Mouse (Mus musculus) left cerebral cortex, postnatal 10 days (tissue): ENCODE results near the gene Kcng1. TPM values are rescaled to one million over a fixed set of nuclear protein-coding genes. Genes with fewer than 3 reads are reported as not detected.
A peak's percentile ranks its signal among the peaks of the same experiment; 100 is the strongest.

ENCODE experiments used
- DNase-seq, 2 experiments: peaks; one replicate each; pipeline ENCODE4 v3.0.0; 2021 to 2022; ENCODE audit warnings: low spot score in 2 of 2, mixed read lengths in 1 of 2; ENCODE audit errors: extremely low spot score in 1 of 2
- intact Hi-C: fragments of 180-260 bp; cut with DNase I; formaldehyde crosslinking; loops from one replicate; pipeline ENCODE4 v1.15.1; 2025
- total RNA-seq, 2 experiments: library from RNA; stranded (reverse); gene quantifications; 2 replicates each; pipeline ENCODE4 v1.2.3; 2021

The Kcng1 gene
- total RNA-seq, 2 experiments from 2014 or later = 47.2 to 57.0 TPM

GRCm38 (mm10) chr2:168273387-168273786 is 8.1 kb downstream of the Kcng1 start:
- DNase-seq = no peak
- intact Hi-C loops = loop anchor here (5.0 kb wide), 1 partner anchor 169 kb away; no protein-coding TSS in a partner anchor

GRCm38 (mm10) chr2:168268033-168268432 is 13.5 kb downstream of the Kcng1 start:
- no peak for DNase-seq
- intact Hi-C loops = no loop called here

GRCm38 (mm10) chr2:168260900-168261299 is 20.6 kb downstream of the Kcng1 start:
- DNase-seq = peak in 1 of 2 experiments; percentile 44
- intact Hi-C loops = no loop called here

- intact Hi-C loops = no loop called here
- no peak for DNase-seq
These were observed 21.4 kb downstream of the Kcng1 start for GRCm38 (mm10) chr2:168260124-168260523.

GRCm38 (mm10) chr2:168259046-168259445 is 22.5 kb downstream of the Kcng1 start:
- intact Hi-C loops = no loop called here
- DNase-seq = no peak

GRCm38 (mm10) chr2:168257188-168257587 is 24.3 kb downstream of the Kcng1 start:
- intact Hi-C loops = no loop called here
- DNase-seq = no peak

GRCm38 (mm10) chr2:168256506-168256905 is 25.0 kb downstream of the Kcng1 start:
- intact Hi-C loops = no loop called here
- no peak for DNase-seq

GRCm38 (mm10) chr2:168253822-168254221 is 27.7 kb downstream of the Kcng1 start:
- intact Hi-C loops = no loop called here
- DNase-seq = peak; percentile 48 to 55

GRCm38 (mm10) chr2:168252639-168253292 is 28.8 kb downstream of the Kcng1 start:
- peak in 1 of 2 experiments; percentile 32 for DNase-seq
- intact Hi-C loops = no loop called here

- intact Hi-C loops = loop anchor here (2.0 kb wide), 1 partner anchor 379 kb away; no protein-coding TSS in a partner anchor
- peak; percentile 81 to 82 for DNase-seq
These were observed 31.3 kb downstream of the Kcng1 start for GRCm38 (mm10) chr2:168250270-168250669.

GRCm38 (mm10) chr2:168248856-168249245 is 32.7 kb downstream of the Kcng1 start:
- DNase-seq = peak in 1 of 2 experiments; percentile 45
- intact Hi-C loops = loop anchor here (1.0 kb wide), 1 partner anchor 196 kb away; no protein-coding TSS in a partner anchor

- DNase-seq = no peak
- intact Hi-C loops = no loop called here
These were observed 33.2 kb downstream of the Kcng1 start for GRCm38 (mm10) chr2:168248167-168248855.

- no peak for DNase-seq
- intact Hi-C loops = no loop called here
These were observed 36.0 kb downstream of the Kcng1 start for GRCm38 (mm10) chr2:168245571-168245970.

- intact Hi-C loops = no loop called here
- no peak for DNase-seq
These were observed 38.3 kb downstream of the Kcng1 start for GRCm38 (mm10) chr2:168243278-168243677.

- intact Hi-C loops = no loop called here
These were observed 38.7 kb downstream of the Kcng1 start for GRCm38 (mm10) chr2:168242841-168243240.

GRCm38 (mm10) chr2:168238335-168238734 is 43.2 kb downstream of the Kcng1 start:
- intact Hi-C loops = no loop called here
- no peak for DNase-seq

More at GRCm38 (mm10) chr2:168242841-168243240, 38.7 kb downstream of the Kcng1 start:
- DNase-seq = no peak

GRCm38 (mm10) chr2:168233286-168233685 is 48.2 kb downstream of the Kcng1 start:
- no peak for DNase-seq
- intact Hi-C loops = no loop called here

- no peak for DNase-seq
- intact Hi-C loops = no loop called here
These were observed 50.1 kb downstream of the Kcng1 start for GRCm38 (mm10) chr2:168231471-168231829.

GRCm38 (mm10) chr2:168230773-168231470 is 50.6 kb downstream of the Kcng1 start:
- intact Hi-C loops = no loop called here
- DNase-seq = peak in 1 of 2 experiments; percentile 71
